Mouse (Mus musculus) layer of hippocampus, adult 18-20 months (tissue): ENCODE results near the gene 4930430F08Rik. TPM values are rescaled to one million over a fixed set of nuclear protein-coding genes. Genes with fewer than 3 reads are reported as not detected.

Source experiments
- DNase-seq, 2 experiments: peaks; one replicate each; pipeline ENCODE4 v3.0.0; 2022; ENCODE audit warnings: low spot score in 2 of 2
- total RNA-seq, 2 experiments: library from RNA; stranded (reverse); gene quantifications; 2 replicates each; pipeline ENCODE4 v1.2.3; 2021

Gene 4930430F08Rik
- total RNA-seq, 2 experiments from 2014 or later = 29.1 to 30.9 TPM

- DNase-seq = no peak
These were observed 67.9 kb downstream of the 4930430F08Rik start for GRCm38 (mm10) chr10:100522330-100522729.

Other genes with a start within 250 kb of the 4930430F08Rik start
- gene Gm4302, start 249.6 kb downstream of the 4930430F08Rik start, total RNA-seq = not detected
- gene Gm4303, start 244.5 kb downstream of the 4930430F08Rik start, total RNA-seq = not detected
- gene Gm4305, start 239.3 kb downstream of the 4930430F08Rik start, total RNA-seq = not detected
- not detected for gene Gm4307, start 229.1 kb downstream of the 4930430F08Rik start, total RNA-seq
- gene Gm4312, start 207.9 kb downstream of the 4930430F08Rik start, total RNA-seq = not detected
- 10 to 100 TPM; 11.9 to 13.4 TPM for gene Tmtc3, start 103.1 kb downstream of the 4930430F08Rik start, total RNA-seq
- gene Cep290, start 102.9 kb downstream of the 4930430F08Rik start, total RNA-seq = 10 to 100 TPM; 13.6 to 13.8 TPM
- gene 1700017N19Rik, start 61 bp upstream of the 4930430F08Rik start, total RNA-seq = not detected